Mouse (Mus musculus) neural tube, embryonic 10.5 days (tissue): Measurements from ENCODE around the gene Ywhaq.

Experiments
- DNase-seq: peaks from one replicate; pipeline ENCODE4 v3.0.0-alpha.2; 2017; ENCODE audit warnings: low spot score; ENCODE audit errors: extremely low spot score

Ywhaq gene

GRCm38 (mm10) chr12:21417100-21418070 lies at the start of gene Ywhaq:
Gene Ywhaq, minus strand, starts transcription at chr12:21417637.
- DNase-seq: peak; percentile 99

GRCm38 (mm10) chr12:21463448-21463891 lies 46.0 kb upstream of the Ywhaq start:
- DNase-seq: no peak

GRCm38 (mm10) chr12:21462658-21463057 lies 45.2 kb upstream of the Ywhaq start:
- no peak for DNase-seq

DNA sequence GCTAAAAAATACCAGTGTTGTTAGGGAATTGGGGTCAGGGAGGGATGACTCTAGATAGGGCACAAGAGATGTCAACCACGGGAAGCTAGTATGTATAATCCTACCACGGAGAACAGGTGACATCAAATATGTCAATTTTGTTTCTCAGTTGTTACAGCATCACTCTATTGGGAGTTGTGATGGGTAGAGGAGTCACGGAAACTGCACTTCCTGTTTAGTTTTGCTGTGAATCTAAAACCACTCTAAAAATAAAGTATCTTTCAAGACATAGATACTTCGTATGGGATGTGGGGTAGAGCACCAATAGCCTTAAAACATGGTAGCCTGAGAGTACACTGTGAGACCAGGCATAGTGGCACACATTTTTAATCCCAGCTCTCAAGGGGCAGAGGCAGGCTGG lies 42.2 kb upstream of the Ywhaq start:
- DNase-seq: no peak

- DNase-seq: no peak
These were observed 38.6 kb upstream of the Ywhaq start for GRCm38 (mm10) chr12:21456021-21456420.

DNA sequence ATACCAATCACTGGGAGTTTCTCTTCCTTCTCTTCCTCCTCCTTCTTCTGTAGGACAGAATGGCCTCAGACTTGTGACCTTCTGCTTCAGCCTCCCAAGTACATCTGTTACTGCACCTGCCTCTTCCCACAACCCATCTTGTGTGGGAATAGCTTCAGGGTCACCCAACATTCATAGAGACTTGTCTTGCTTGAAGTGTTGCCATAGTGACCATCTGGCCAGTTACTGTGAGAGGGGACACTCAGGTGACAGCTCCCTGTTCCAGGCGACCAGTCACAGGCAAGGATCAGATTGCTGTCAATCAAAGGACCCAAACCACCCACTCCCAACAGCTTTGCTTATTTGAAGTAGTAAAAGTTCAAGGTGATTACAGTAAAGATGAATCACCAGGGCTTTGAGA lies 34.3 kb upstream of the Ywhaq start:
- DNase-seq: no peak

GRCm38 (mm10) chr12:21451351-21451750 lies 33.9 kb upstream of the Ywhaq start:
- no peak for DNase-seq

DNA sequence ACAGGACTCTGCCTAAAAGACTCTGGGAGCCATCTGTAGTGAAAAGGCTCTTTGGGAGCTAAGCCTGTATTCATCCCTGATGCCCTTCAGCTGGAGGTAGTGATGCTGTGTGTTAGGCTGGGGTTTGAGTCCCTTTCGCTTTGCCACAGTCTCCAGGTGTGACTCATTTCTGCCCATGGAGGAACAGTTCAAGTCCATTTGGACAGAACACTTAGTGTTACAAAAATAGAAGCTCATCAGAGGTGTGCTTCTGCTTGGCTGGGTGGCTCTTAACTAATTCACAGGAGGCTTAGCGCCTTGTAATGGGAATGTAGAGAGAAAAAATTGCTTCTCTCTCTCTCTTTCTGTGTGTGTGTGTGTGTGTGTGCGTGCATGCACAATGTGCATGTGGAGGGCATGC lies 26.3 kb upstream of the Ywhaq start:
- no peak for DNase-seq

DNA sequence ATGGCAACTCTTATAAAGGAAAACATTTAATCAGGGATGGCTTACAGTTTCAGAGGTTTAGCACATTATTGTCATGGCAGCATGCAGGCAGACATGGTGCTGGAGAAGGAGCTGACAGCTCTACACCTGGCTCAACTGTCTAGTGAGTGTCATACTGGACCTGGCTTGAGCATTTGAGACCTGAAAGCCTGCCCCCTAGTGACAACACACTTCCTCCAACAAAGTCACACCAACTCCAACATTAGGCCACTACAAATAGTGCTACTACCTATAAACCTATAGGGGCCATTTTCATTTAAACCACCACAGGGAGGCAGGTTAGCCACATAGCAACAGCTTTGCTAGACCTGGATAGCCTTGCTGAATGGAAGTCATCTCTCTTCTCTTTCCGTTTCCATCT lies 24.4 kb upstream of the Ywhaq start:
- DNase-seq: no peak

DNA sequence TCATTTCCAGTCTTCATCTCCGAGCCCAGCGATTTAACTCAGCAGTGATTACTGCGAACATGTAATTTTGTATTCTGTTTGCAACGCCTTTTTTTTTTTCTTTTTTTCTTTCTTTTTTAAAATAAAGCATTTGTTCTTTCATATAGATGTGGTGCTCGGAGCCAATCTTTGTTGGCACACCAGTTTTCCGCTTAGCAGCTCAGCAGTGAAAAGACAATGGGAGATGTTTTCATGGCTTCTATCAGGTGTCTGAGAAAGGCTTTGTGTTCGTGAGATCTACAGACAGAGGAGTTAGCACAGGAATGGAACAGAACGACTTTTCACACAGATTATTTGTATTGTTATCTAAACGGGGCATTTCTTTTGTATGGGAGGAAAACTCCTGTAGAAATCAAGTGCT lies 22.0 kb upstream of the Ywhaq start:
- no peak for DNase-seq

DNA sequence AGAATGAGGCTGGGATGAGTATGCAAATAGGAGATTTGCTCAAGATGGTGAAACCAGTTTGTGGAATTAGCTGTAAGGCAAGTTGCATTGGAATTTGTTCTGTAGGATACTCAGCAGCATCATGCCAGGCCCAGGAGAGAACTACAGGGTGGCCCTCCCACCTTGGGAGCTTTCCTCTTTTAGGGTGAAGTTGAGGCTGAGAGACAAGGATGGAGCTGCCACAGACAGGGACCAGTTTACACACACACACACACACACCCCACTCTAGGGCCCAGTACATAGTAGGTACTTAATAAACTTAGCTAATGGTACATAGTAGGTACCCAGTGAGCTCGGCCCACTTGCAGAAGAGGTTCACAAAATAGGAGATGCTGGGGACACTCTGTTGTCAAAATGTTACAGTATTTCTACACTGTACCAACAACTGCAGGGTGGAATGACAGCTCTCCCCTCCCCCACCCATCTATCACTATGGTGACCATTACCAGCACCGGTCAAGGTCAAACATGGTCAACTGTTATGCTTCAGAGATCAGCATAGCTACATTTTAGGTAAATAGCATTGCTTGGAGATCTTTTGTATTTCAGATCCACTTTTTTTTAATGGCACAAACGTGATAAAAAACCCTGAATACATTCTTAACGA lies 21.4 kb upstream of the Ywhaq start:
- no peak for DNase-seq

GRCm38 (mm10) chr12:21438294-21438693 lies 20.9 kb upstream of the Ywhaq start:
- no peak for DNase-seq

DNA sequence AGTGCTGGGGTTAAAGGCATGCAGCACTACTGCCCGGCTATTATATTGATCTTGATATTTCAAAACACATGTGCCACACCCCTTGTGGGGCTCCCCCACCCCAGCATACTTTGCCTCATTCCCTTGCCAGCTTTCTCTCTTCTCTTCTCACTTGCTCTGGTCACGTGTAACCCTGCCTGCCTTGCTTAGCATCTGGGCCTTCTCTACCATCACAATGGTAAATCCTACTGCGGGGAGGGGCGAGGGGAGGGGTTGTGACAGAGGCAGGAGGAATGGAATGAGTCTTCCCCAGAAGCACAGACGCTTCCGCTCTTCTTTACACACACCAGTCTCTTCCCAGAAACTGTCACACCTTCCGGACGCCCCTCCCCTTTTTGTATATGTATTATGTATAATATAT lies 14.5 kb upstream of the Ywhaq start:
- DNase-seq: no peak

- no peak for DNase-seq
These were observed 13.6 kb upstream of the Ywhaq start for GRCm38 (mm10) chr12:21431039-21431438.

GRCm38 (mm10) chr12:21430140-21430539 lies 12.7 kb upstream of the Ywhaq start:
- no peak for DNase-seq

DNA sequence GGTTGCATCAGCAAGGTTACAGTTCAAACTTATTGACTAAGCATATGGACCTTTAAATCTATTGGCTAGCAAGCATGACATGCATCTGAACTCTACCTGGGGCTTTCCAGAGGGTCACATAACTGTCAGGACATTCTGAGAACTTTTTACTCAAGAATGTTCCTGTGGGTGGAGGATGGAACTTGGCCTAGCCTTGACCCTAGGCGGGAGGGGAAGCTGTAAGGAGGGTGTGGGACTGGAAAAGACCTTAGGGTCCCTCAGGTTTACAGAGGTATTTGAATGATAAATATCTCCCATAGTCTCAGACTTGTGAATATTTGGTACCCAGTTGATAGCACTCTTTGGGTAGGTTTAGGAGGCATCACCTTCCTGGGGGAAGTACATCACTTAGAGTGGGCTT lies 11.6 kb upstream of the Ywhaq start:
- no peak for DNase-seq

DNA sequence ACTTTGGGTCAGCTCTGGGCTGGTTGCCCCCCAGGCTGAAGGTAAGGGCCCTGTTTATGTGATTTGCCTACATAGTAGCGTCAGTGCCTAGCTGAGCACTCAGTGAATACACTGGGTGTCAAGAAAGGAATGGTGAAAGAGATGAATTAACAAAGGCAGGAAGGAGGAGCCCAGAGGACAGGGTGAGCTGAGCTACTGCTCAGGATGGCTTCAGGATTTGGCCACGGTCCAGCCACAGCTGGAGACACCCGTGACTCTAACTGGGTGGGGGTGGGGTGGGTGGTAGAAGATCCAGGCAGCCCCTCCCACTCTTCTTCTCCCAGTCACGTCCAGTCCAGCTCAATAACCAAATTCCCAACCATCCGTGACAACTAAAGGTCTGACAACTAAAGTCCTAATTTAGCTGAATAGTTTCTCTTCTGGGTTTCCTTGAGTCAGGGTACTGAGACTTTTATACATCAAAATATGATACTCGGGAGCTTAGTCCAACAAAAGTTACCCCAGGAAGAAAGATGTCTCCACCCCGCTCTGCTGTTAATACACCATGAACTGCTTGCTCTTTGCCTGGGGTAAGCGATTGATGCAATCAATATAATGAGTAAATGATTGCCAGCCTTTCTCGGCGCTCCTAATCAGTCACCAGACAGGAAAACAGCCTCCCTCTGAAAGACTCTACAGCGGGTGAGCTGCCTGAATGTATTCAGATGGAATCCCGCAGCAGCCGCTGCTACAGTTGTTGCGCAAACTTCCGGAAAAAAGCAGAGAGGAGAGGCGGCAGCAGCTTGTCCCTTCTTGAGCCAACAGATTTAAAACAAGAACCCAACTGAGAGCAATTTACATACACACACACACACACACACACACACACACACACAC lies 8.9 kb upstream of the Ywhaq start:
- DNase-seq: peak; percentile 26

DNA sequence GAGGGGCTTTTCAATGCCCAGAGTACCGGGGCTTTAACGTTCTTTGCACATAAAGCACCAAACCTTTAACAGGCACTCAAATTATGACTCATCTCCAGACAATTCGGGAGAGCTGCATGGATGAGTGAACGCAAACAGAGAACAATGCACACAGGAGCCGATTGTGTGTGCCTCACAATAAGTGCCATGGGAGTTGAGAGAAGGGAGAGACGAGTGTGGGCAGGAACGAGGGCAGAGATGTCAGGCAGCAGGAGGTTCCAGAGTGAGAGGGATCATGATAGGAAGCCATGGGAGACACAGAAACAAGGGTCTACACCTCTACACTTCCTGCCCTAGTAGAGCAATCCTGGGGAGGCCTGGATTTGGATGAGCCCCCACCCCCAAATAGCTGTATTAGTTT lies 7.2 kb upstream of the Ywhaq start:
- DNase-seq: no peak

GRCm38 (mm10) chr12:21418621-21419131 lies 1.2 kb upstream of the Ywhaq start:
- peak; percentile 21 for DNase-seq

- peak; percentile 24 for DNase-seq
These were observed 646 bp upstream of the Ywhaq start for GRCm38 (mm10) chr12:21418083-21418482.

- DNase-seq: peak; percentile 29
These were observed 931 bp downstream of the Ywhaq start for GRCm38 (mm10) chr12:21416506-21416905.
